Mouse (Mus musculus) testis, adult 2 months (tissue): ENCODE measurements around the gene Ak2.

Experiments used
- CTCF ChIP-seq: fragments of 200-500 bp; IDR thresholded peaks from 2 replicates; pipeline ENCODE4 v1.5.1; 2012; ENCODE audit warnings: low read depth, mild to moderate bottlenecking, inconsistent platforms, low read length, moderate library complexity; ENCODE audit not compliant: control insufficient read depth, insufficient read depth, insufficient replicate concordance
- POLR2A ChIP-seq: fragments of 200-500 bp; IDR thresholded peaks from 2 replicates; pipeline ENCODE4 v1.6.1; 2012; ENCODE audit warnings: low read depth, mild to moderate bottlenecking, inconsistent platforms, low read length, moderate library complexity; ENCODE audit not compliant: control insufficient read depth

DNA sequence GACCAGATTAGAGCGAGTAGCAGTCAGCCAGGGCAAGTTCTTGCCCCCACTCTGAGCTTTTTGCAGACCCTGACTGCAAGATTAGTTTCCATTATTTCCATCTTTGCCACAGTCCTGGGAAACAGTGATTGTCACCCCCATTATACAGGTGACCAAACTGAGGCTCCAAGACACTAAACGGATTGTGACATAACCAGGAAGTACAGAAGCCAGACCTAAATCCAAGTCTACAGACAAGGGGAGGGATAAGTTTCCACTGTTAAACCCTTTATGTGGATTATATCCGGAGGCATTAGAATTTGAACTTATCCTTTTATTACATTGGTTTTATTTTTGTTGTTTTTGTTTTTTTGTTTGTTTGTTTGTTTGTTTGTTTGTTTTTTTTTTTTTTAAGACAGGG lies 42.5 kb downstream of the Ak2 start:
- TF ChIP-seq POLR2A (no peak), CTCF (no peak)
